Mouse (Mus musculus) small intestine, adult 2 months (tissue): ENCODE data around the gene Lrp6.

Experiments used
- CTCF ChIP-seq: fragments of 200-500 bp; IDR thresholded peaks from 2 replicates; pipeline ENCODE4 v1.5.1; 2012; ENCODE audit warnings: low read depth, mild to moderate bottlenecking, control low read depth, inconsistent platforms, low read length, moderate library complexity, mixed read lengths; ENCODE audit not compliant: insufficient replicate concordance, insufficient read length; ENCODE audit errors: extremely low read depth
- POLR2A ChIP-seq: fragments of 200-500 bp; IDR thresholded peaks from 2 replicates; pipeline ENCODE4 v1.6.1; 2012; ENCODE audit warnings: low read depth, mild to moderate bottlenecking, control low read depth, inconsistent platforms, low read length, moderate library complexity

DNA sequence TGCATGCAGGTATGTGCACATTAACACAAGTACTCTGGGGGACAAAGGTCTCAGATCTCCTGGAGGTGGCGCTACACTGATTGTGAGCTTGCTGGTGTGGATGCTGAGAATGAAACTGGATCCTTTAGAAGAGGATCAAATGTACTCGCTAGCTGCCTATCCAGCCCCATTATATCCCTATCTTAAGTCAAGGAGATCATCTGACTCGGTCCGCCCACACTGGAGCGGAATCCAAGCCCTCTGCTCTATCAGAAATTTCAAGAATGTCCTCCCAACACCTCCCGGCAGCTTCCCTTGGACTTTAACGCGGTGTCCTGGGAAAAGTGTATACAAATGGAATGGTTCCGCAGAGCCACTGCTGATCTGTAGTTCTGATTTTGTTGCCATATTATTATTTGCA lies 77.1 kb downstream of the Lrp6 start:
- TF ChIP-seq CTCF (no peak), POLR2A (no peak)
